Mouse (Mus musculus) heart, adult 2 months (tissue): ENCODE measurements around the gene Acbd6. TPM values are rescaled to one million over a fixed set of nuclear protein-coding genes. Genes with fewer than 3 reads are reported as not detected.
A peak's percentile ranks its signal among the peaks of the same experiment; 100 is the strongest.

Experiments used
- DNase-seq, 2 experiments: peaks; one replicate each; pipeline ENCODE4 v3.0.0; 2021
- H3K27ac ChIP-seq: fragments of 200-600 bp; 2 replicates; pipeline ENCODE4 v1.8.1; 2022
- H3K27me3 ChIP-seq: fragments of 200-500 bp; 2 replicates; pipeline ENCODE4 v1.6.1; 2012; ENCODE audit warnings: mild to moderate bottlenecking, low read length, inconsistent platforms, mixed read lengths; ENCODE audit not compliant: control insufficient read depth, insufficient read depth
- H3K36me3 ChIP-seq: fragments of 200-500 bp; 2 replicates; pipeline ENCODE4 v1.6.1; 2012; ENCODE audit warnings: low read length, inconsistent platforms; ENCODE audit not compliant: control insufficient read depth, insufficient read depth
- H3K4me1 ChIP-seq: fragments of 200-500 bp; 2 replicates; pipeline ENCODE4 v1.6.1; 2011; ENCODE audit warnings: low read length; ENCODE audit not compliant: control insufficient read depth, insufficient read depth
- H3K4me3 ChIP-seq: fragments of 200-600 bp; 2 replicates; pipeline ENCODE4 v1.8.1; 2022
- H3K79me2 ChIP-seq: fragments of 200-500 bp; replicated peaks from 2 replicates; pipeline ENCODE4 v1.6.1; 2012; ENCODE audit warnings: mild to moderate bottlenecking, inconsistent platforms, low read length, moderate library complexity, mixed read lengths; ENCODE audit not compliant: control insufficient read depth, insufficient read depth
- H3K9ac ChIP-seq: fragments of 200-500 bp; 2 replicates; pipeline ENCODE4 v1.6.1; 2012; ENCODE audit warnings: low read depth, mild to moderate bottlenecking, control low read depth, inconsistent platforms, low read length, mixed read lengths
- CTCF ChIP-seq: fragments of 200-600 bp; IDR thresholded peaks from 2 replicates; pipeline ENCODE4 v1.8.1; 2022; ENCODE audit warnings: antibody characterized with exemption, mild to moderate bottlenecking, moderate library complexity
- EP300 ChIP-seq: fragments of 200-500 bp; IDR thresholded peaks from 2 replicates; pipeline ENCODE4 v1.6.1; 2011; ENCODE audit warnings: low read depth, low read length, control low read depth; ENCODE audit not compliant: insufficient read depth
- POLR2A ChIP-seq: fragments of 200-500 bp; IDR thresholded peaks from 2 replicates; pipeline ENCODE4 v1.6.1; 2011; ENCODE audit warnings: mild to moderate bottlenecking, low read depth, low read length, control low read depth; ENCODE audit not compliant: insufficient read depth
- WGBS: fragments of 180-500 bp; shearing (Covaris S2); methylation state at CpG from one replicate; pipeline ENCODE4 v1.1.7; 2018; 5-methylcytosine and 5-hydroxymethylcytosine counted together
- intact Hi-C: fragments of 180-260 bp; cut with DNase I; formaldehyde crosslinking; loops from one replicate; pipeline ENCODE4 v1.15.1; 2025
- polyA plus RNA-seq: library from polyadenylated mRNA; depleted of rRNA; stranded (reverse); fragments of >200 nt; gene quantifications from 2 replicates; pipeline ENCODE4 v1.2.3, GENCODE M21; 2012
- total RNA-seq, 2 experiments: library from RNA; stranded (reverse); gene quantifications; 2 replicates each; pipeline ENCODE4 v1.2.3; 2021

Gene Acbd6
- total and polyA plus RNA-seq, 3 experiments, result 55.7 to 63.6 (median 57.1) TPM

GRCm38 (mm10) chr1:155608524-155608923 is 50.6 kb downstream of the Acbd6 start:
- no peak for DNase-seq
- H3K27me3 ChIP-seq, result no peaks in the 10 kb centered on the region
- H3K4me1 ChIP-seq, result no peaks in the 10 kb centered on the region
- intact Hi-C loops, result no loop called here
- H3K79me2 ChIP-seq, result no peaks in the 10 kb centered on the region
- TF ChIP-seq EP300 (no peak), POLR2A (no peak), CTCF (no peak)
- no peak overlapping the region for H3K4me3 ChIP-seq
- no peak overlapping the region for H3K9ac ChIP-seq
- no peak overlapping the region for H3K27ac ChIP-seq
- WGBS, result 58% methylated on average over 4 of the region's 4 CpGs
- H3K36me3 ChIP-seq, result no peaks in the 10 kb centered on the region

GRCm38 (mm10) chr1:155614426-155614825 is 56.5 kb downstream of the Acbd6 start:
- no peak overlapping the region for H3K27ac ChIP-seq
- no peaks in the 10 kb centered on the region for H3K79me2 ChIP-seq
- H3K27me3 ChIP-seq, result no peaks in the 10 kb centered on the region
- intact Hi-C loops, result no loop called here
- TF ChIP-seq EP300, result no peak
- peak; percentile 31 for TF ChIP-seq CTCF
- H3K4me1 ChIP-seq, result no peaks in the 10 kb centered on the region
- no peak overlapping the region for H3K9ac ChIP-seq
- no peaks in the 10 kb centered on the region for H3K36me3 ChIP-seq
- WGBS, result 50% methylated on average over 2 of the region's 2 CpGs
- no peak overlapping the region for H3K4me3 ChIP-seq
- no peak for DNase-seq

GRCm38 (mm10) chr1:155621075-155621474 is 63.2 kb downstream of the Acbd6 start:
- DNase-seq, result no peak
- 77% methylated on average over 6 of the region's 6 CpGs for WGBS
- Histone ChIP-seq H3K27ac (no peak overlapping the region), H3K9ac (no peak overlapping the region), H3K4me1 (no peaks in the 10 kb centered on the region), H3K36me3 (no peaks in the 10 kb centered on the region), H3K4me3 (no peak overlapping the region), H3K27me3 (no peaks in the 10 kb centered on the region), H3K79me2 (no peaks in the 10 kb centered on the region)
- intact Hi-C loops, result no loop called here
- TF ChIP-seq CTCF (no peak), POLR2A (no peak), EP300 (no peak)

- intact Hi-C loops, result no loop called here
- DNase-seq, result no peak
- WGBS, result 97% methylated on average over 8 of the region's 8 CpGs
- no peak for TF ChIP-seq POLR2A
- TF ChIP-seq EP300, result no peak
- no peak for TF ChIP-seq CTCF
- Histone ChIP-seq H3K79me2 (no peaks in the 10 kb centered on the region), H3K27ac (no peak overlapping the region), H3K9ac (no peak overlapping the region), H3K4me3 (no peak overlapping the region), H3K27me3 (no peaks in the 10 kb centered on the region), H3K4me1 (no peaks in the 10 kb centered on the region), H3K36me3 (no peaks in the 10 kb centered on the region)
These were observed 65.3 kb downstream of the Acbd6 start for GRCm38 (mm10) chr1:155623192-155623591.

GRCm38 (mm10) chr1:155627746-155628145 is 69.8 kb downstream of the Acbd6 start:
- intact Hi-C loops, result no loop called here
- Histone ChIP-seq H3K9ac (no peak overlapping the region), H3K36me3 (no peaks in the 10 kb centered on the region), H3K27me3 (no peaks in the 10 kb centered on the region), H3K4me3 (no peak overlapping the region), H3K79me2 (no peaks in the 10 kb centered on the region), H3K4me1 (no peaks in the 10 kb centered on the region), H3K27ac (no peak overlapping the region)
- no peak for DNase-seq
- TF ChIP-seq CTCF, result no peak
- TF ChIP-seq EP300, result no peak
- no peak for TF ChIP-seq POLR2A
- 81% methylated on average over 2 of the region's 2 CpGs for WGBS

GRCm38 (mm10) chr1:155636648-155637047 is 78.7 kb downstream of the Acbd6 start:
- DNase-seq, result no peak
- Histone ChIP-seq H3K4me3 (no peak overlapping the region), H3K36me3 (no peaks in the 10 kb centered on the region), H3K27ac (no peak overlapping the region), H3K27me3 (no peaks in the 10 kb centered on the region), H3K4me1 (no peaks in the 10 kb centered on the region), H3K79me2 (no peaks in the 10 kb centered on the region), H3K9ac (no peak overlapping the region)
- TF ChIP-seq POLR2A (no peak), EP300 (no peak), CTCF (no peak)
- 94% methylated on average over 7 of the region's 7 CpGs for WGBS
- intact Hi-C loops, result no loop called here
